Mouse (Mus musculus) layer of hippocampus, postnatal 36 days (tissue): ENCODE measurements around the gene Armc7. TPM values are rescaled to one million over a fixed set of nuclear protein-coding genes. Genes with fewer than 3 reads are reported as not detected.
"Not testable (repeated sequence)": the region's sequence is repeated elsewhere in the genome, so short reads cannot be mapped to it uniquely, and the experiment has no call there.

ENCODE experiments used
- DNase-seq, 2 experiments: peaks; one replicate each; pipeline ENCODE4 v3.0.0; 2022
- total RNA-seq, 2 experiments: library from RNA; stranded (reverse); gene quantifications; 2 replicates each; pipeline ENCODE4 v1.2.3; 2021

Gene Armc7
- total RNA-seq, 2 experiments from 2014 or later, result 10.9 to 11.2 TPM

DNA sequence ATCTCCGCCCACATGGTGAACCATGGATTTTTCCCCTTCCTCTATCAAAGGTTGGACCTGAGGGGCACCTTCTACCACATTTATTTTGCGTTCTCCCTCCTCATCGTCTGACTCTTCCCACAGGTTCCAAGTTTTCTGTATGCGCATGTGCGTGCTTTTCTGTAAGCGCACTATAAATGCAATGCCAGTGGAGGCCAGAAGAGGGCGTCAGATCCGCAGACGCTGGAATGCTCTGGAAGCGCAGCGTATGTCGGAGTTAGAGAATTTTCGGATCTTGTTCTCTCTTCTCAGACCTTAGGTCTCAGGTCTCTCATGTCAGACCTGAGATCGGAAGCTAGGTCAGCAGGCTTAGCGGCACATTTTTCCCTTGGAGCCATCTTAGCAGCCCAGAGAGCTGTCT lies 19.8 kb upstream of the Armc7 start:
- DNase-seq, result no peak

- no peak for DNase-seq
These were observed 19.3 kb upstream of the Armc7 start for GRCm38 (mm10) chr11:115456182-115456581.

DNA sequence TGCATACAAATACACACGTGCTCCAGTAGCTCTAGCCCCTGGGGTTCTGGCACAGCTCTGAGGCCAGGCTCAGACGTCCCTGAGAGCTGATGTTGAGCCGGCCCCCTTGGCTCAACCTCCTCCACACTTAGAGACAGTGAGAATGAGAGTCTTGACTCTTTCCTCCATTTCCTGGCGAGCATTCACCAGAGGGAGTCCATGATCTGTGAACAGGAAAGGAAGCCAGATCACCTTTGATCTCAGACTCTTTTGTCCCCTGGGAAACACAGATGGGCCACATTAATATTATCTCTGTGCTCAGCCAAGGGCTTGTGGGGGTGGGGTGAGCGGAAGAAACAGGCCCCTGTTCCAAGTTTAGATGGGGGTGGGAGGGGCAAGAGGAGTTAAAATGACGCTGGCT lies 18.1 kb upstream of the Armc7 start:
- no peak for DNase-seq

DNA sequence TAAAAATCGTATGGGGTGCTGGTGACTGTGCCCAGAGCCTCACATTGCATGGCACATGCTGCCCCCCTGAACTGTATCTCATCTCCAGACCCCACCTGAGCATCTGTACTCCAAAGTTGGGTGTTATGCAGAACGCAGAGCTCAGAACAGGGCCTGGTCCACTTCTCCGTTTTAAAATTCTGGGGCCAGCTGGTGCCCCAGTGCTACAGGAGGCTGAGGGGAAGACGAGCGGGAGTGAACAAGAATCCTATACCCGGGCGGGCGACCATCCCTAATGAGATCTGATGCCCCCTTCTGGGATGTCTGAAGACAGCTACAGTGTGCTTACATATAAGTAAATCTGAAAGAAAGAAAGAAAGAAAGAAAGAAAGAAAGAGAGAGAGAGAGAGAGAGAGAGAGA lies 14.5 kb upstream of the Armc7 start:
- DNase-seq, result no peak

GRCm38 (mm10) chr11:115461846-115462242 lies 13.6 kb upstream of the Armc7 start:
- DNase-seq, result no peak

- no peak for DNase-seq
These were observed 13.1 kb upstream of the Armc7 start, which contains the start of gene Slc16a5 for GRCm38 (mm10) chr11:115462243-115462891. TSS of gene Slc16a5 (plus strand) at chr11:115462474.

DNA sequence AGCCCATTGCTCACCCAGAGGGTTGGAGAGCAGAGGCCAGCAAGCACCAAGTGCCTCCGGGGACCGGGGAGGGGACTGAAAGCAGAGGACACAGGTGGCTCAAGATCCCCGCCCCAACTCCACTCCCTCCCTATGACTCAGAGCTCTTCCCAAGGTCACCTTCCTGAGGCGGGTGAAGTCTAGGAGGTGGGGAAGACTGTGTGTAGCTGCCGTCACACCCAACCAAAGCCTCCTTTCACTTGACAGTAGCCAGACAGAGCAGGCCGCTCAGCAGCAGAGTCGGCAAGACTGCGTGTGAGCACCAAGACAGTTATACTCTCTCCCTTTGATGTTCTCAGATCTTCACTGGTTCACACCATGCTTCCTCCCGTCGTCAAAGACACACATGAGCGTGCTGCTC lies 12.1 kb upstream of the Armc7 start:
- DNase-seq, result no peak

GRCm38 (mm10) chr11:115464851-115465250 lies 10.6 kb upstream of the Armc7 start:
- DNase-seq, result no peak

GRCm38 (mm10) chr11:115467217-115467618 lies 8.2 kb upstream of the Armc7 start:
- no peak for DNase-seq

DNA sequence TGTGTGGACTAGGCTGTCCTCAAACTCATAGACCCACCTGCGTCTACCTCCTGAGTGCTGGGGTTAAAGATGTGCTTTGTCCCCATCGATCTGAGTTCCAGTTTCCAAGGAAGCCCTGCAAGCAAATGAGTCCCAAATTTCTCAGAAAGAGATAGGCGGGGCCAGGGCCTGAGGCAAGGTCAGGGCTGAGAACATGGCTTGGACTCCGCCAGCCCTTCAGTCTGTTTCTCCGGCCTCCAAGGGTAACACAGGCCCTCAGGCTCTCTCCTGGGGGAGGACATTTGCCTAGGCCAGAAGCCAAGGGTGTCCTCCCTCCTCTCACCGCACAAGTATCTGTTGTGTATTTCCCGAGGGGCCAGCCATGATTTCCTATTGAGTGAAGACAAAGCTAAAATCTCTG lies 3.3 kb upstream of the Armc7 start:
- DNase-seq, result no peak

- DNase-seq, result peak; percentile 91 to 93
These were observed 1.7 kb upstream of the Armc7 start for GRCm38 (mm10) chr11:115473626-115474275.

- DNase-seq, result no peak
These were observed 331 bp downstream of the Armc7 start for GRCm38 (mm10) chr11:115475758-115476237.

DNA sequence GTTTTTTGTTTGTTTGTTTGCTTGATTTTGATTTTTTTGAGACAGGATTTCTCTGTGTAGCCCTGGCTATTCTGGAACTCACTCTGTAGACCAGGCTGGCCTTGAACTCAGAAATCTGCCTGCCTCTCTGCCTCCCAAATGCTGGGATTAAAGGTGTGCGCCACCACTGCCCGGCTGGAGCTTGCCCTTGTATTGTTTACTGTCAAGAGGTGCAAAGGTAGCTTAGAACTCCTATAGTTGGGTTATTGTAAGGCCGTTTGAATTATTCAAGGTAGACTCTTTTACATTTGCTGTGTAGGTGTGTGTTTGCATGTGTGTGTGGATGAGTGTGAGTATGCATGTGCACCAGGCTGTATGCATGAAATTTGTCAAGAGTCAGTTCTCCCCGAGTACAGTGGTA lies 1.2 kb downstream of the Armc7 start:
- DNase-seq, result not testable (repeated sequence)

DNA sequence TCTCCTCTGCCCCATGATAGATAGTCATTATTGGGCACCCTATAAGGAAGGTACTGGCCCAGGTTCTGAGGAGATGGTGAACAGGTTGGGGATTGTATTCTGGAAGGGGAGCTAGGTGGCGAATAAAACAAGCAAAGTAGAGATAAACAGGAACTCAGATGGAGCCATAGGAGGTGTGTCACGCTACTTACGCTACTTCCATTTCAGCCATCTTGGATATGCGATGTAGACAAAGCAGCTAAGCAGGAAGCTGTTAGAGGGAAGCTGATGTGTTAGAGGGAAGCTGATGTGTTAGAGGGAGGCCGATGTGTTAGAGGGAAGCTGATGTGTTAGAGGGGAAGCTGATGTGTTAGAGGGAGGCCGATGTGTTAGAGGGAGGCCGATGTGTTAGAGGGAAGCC lies 1.9 kb downstream of the Armc7 start:
- DNase-seq, result not testable (repeated sequence)

GRCm38 (mm10) chr11:115478296-115478938 lies 3.0 kb downstream of the Armc7 start:
- no peak for DNase-seq

GRCm38 (mm10) chr11:115481553-115482259 lies 6.2 kb downstream of the Armc7 start:
- peak; percentile 59 to 62 for DNase-seq

DNA sequence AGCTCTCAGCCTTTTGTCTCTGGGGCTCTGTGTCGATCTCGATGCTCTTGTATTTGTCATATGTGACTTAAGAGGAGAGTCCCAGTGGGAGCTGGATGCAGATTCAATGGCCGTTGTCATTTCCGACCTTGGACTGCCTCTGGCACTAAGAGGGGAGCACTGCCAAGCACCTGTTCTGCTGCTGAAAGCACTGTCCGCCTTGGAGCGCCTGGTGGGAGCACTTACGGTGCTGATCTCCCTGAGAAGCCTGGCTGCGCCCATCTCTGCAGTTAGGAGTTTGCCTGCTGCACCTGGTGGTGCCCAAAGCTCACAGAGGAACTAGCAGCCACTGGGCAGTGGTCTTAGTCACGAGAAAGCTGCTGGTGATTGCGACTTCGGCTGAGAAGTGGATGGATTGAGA lies 7.8 kb downstream of the Armc7 start:
- no peak for DNase-seq

DNA sequence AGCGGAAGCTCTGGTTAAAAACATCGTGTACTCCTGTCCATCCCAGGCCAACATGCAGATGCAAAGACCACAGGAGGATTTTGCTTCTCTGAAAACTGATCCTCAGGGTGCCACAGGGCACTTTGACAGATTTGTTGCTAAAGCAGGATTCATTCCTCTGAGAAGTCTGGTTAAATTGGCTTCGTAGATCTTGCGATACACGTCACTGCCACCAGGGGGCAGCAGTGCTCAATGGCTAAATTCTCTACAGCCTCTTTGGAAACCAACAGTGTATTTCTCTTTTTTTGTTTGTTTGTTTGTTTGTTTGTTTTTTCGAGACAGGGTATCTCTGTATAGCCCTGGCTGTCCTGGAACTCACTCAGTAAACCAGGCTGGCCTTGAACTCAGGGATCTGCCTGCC lies 8.3 kb downstream of the Armc7 start:
- peak; percentile 73 to 84 for DNase-seq

GRCm38 (mm10) chr11:115485155-115485554 lies 9.7 kb downstream of the Armc7 start:
- no peak for DNase-seq

DNA sequence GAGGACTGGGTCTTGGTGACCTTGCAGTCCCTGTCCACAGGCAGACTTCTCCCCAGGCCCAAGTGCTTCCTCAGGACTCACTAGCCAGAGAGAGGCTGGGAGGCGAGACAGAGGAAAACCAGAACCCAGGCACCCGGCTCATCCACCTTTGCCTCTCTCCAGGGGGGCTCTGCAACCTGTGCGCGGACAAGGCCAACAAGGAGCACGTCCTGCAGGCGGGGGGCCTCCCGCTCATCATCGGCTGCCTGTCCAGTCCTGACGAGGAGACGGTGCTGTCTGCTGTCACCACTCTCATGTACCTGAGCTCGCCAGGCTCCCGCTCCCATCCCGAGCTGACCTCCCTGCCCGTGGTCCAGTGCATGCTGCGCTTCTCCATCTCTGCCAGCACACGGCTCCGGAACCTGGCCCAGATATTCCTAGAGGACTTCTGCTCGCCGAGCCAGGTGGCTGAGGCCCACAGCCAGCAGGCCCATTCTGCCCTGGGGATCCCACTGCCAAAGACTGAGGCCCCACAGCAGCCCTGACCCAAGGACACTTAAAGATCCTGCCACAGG lies 13.2 kb downstream of the Armc7 start:
- no peak for DNase-seq

DNA sequence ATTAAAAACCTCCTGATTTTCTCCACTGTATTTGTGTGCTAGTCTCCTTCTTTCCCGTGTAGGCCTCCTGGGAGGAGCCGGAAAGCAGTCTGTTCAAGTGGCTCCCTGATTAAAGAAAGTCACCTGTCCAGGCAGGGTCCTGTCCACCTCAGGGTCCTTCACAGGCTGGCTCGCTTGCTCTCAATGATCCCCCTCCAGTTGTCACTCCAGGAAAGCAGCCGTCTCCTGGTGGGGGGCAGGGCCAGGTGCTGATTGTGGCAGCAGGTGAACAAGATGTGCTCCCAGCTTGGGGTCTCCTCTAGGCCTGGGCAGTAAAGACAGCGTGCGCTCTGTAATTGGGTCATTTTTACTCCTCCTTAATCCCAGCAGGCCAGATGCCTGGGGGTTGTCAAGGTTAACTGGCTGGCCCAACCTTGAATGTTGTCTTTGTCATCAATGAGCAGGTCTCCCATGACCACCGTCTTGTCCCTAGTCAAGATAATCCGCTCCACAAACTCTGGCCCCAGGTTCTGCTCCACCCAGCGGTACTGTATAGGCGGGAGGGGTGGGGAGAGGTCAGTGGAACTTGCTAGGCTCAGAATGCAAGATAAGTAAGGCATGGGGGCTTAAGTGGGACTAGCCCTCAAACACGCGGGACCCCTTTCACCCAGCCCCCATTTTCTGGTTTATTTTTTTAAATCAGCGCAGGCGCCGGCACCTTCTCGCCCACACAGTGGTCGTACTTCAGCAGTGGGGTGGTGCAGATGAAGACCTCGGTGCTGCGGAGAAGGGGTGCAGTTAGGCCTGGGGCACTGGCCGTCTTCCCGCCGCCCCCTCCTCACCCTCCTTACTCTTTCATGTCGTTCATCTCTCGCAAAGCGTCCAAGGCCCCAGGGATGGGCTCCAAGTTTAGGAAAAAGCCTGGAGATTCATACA lies 15.2 kb downstream of the Armc7 start:
- DNase-seq, result no peak
